Mouse (Mus musculus) layer of hippocampus, postnatal 25 days (tissue): Measurements from ENCODE around the gene Bnc2. TPM values are rescaled to one million over a fixed set of nuclear protein-coding genes. Genes with fewer than 3 reads are reported as not detected.

ENCODE experiments used
- DNase-seq, 2 experiments: peaks; one replicate each; pipeline ENCODE4 v3.0.0; 2022; ENCODE audit warnings: mixed read lengths in 2 of 2, low spot score in 1 of 2; ENCODE audit errors: extremely low spot score in 1 of 2
- total RNA-seq, 2 experiments: library from RNA; stranded (reverse); gene quantifications; 2 replicates each; pipeline ENCODE4 v1.2.3; 2021

Bnc2 gene
- total RNA-seq, 2 experiments from 2014 or later: 0.62 to 1.1 TPM

DNA sequence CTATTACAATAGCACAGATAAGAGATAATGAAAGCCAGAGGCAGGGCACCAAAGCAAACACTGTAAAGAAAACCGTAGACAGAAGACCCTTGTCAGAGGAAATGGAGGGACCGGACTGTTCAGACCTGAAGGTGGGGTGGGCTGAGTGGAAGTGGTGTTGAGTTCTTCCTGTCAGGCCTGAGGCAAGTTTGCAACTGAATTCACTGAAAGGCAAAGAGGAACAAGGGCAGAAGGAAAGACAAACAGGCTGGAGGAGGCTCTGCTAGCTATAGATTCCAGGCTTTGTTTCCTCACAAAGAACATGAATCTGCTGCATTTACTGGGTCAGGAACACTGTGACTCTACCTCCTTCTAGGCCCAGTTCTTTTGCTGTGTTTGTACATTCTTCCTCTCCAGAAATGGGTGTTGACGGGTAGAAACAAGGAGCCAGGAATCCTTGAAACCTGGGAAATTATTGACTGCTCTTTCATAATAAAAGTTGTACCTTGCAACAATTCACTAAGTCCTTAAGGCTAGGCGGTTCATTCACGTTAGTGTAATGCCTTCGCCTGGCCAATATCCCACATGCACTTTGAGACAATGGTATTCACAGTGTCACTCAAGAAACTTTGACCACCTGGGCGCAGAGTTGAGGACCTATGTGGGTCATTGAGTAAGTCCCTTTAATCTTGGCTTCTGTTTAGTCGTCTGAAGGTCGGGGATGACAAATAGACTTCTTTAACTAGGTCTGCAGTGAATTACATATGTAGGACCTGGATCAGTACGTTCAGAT, 445.7 kb downstream of the Bnc2 start:
- no peak for DNase-seq

GRCm38 (mm10) chr4:84228551-84228950, 446.5 kb downstream of the Bnc2 start:
- DNase-seq: no peak

Other genes with a start within 250 kb of the Bnc2 start
- 1 to 10 TPM; 5.7 to 6.1 TPM for gene Cntln, start 209.0 kb upstream of the Bnc2 start, total RNA-seq